Mouse (Mus musculus): ENCODE results near the gene Ssbp3.

DNA sequence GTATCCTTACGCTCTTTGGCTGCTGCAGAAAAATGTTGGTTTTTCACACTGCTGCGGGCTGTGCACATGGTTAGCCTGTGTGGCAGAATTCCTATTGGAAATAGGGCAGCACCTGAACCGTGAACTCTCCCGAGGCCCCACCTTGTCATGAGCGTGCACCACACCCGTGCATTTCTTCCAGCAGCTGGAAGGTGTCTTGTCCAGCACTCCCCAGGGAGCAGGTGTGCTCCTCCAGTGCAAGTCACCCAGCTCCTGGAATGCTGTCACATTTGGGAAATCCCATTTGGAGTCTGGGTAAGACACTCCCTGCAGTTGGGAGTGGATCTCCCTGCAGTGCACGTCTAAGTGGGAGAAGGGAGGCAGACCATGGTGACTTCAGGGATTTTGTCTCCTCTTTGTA is 38.0 kb downstream of the Ssbp3 start:
- TF ChIP-seq CTCF (IDR thresholded peaks at IDR 0.05; ENCODE audit: extremely low read depth, insufficient read depth, low read length) (no peak), POLR2A (IDR thresholded peaks at IDR 0.05; ENCODE audit: extremely low read depth, insufficient read depth, low read length) (no peak)

All from cortical plate, adult 2 months (tissue).